Mouse (Mus musculus): Measurements from ENCODE around the gene P2rx2.

The P2rx2 gene

DNA sequence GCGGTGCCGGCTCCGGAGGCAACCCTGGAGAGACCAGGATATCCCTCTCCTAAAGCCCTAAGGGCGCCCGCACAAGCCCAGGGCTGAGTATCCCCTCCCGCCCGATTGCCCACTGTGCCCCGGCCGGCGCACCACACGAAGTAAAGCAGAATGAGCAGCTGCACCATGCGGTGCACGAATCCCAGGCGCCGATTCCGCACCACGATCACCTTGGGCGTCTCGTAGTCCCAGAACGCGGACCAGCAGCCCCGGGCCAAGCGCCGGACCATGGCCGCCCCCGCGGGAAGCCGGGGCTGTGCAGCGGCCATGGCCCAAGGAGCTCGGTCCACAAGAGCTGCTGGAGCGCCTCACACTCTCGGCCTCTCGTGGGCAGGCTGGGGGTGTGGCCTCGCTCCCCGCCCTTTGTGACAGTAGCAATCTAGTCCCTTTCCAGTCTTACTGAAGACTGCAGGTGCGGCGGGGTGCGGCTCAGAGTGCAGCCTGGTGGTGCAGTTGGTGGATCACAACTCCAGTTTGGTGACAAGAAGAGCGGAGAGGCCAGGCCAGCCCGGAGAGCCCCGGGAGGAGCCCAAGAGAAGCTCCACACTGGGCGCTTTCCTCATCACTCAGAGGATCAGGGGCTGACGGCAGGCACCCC, at the start of gene P2rx2:
P2rx2 (minus strand) TSS at position 565 of the 637 bp plus-strand sequence.
- DNase-seq (ENCODE audit: low read depth, low spot score): no peak

DNA sequence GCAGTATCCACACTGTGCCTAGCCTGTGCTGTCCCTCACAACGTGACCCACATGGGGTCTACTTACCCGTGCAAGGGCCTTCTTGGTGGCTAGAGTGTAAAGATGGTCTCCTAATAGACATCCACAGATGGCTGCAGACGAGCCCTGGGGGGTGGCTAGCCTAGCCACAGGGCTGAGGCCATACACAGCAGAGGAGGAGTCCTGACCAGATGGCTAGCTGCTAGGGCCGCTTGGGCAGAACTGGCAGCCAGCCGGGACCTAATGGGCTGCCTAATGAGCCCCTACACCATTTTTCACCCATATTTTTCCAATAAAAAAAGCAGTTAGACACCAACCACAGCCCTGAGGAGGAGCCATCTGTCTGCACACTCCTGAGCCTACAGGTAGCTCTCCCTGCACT, 49.7 kb upstream of the P2rx2 start:
- DNase-seq (ENCODE audit: low read depth, low spot score): no peak

DNA sequence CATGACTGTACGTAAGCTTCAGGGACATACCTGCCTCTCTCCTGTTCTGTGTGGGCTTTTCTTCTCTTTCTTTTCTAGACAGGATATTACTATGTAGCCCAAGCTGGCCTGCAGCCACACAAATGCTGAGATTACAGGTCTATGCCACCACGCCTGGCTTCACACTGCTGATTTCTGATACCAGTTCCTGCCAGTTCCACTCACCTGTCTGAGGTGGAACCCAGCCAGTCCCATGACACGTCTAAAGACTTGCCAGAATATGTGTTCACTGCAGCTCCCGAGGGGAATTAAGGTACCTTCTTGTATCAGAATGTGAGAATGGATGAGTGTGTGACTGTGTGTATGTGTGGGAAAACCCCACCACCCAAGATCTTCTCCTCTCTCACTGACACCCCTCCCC, 47.6 kb upstream of the P2rx2 start:
- DNase-seq (ENCODE audit: low read depth, low spot score): no peak

DNA sequence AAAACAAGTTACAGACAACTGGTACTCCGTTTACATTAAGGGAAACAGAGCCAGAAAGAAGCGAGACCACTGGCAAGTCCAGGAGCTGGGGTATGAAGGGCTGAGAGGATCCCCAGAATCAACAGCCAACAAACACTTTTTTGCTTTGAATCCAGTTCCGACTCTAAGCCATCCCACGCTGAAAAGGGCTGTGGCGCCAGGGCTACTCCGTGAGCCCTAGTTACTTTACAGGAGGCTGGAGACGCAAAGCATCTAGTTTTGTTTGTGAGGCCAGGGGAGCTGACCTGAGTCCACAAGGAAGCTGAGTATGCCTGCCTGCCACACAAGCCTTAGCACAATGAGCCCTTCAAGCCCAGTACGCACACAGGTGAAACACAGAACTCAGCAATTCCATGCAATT, 44.3 kb upstream of the P2rx2 start:
- DNase-seq (ENCODE audit: low read depth, low spot score): no peak

DNA sequence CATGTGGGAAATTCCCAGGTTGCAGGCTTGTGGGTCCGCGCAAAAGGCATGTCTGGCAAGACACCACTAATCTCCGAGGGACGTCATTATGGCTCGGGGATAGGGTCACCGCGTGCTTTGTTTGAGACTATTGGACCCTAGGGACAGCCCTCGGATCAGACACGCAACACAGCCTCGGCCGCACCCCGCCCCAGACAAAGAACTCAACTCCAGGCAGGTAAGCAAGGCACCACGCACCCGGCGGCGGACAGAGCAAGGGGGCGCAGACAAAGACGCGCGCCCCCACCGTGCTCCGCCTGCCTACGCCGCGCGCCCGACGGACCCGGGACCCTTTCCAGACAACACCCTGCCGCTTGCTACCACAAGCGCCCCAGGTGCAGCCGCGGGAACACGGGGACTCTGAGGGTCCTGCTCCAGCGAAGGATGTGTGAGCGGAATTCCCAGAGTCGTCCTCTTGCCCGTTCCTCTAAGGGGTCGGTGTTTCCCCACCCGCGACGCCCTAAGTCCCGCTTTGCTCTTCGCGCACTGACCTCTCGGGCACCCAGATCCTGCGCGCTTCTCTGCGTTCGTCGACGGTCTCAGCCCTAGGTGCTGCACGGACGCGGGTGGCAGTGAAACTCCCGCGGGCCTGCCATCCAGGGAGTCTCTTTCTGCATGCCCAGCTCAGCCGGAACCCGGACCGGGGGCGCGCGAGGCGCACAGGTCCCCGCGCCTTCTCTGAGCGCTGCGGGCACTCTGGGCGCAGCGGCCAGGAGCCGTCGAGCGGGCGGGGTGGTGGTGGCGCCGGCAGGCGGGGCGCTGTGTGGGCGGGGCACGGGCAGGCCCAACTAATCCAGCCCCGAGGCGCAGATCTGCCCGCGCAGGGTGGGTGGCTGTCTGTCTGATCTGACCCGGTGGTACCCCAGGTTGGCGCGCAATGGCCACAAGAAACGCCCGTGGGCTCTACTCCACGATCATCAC, 43.6 kb upstream of the P2rx2 start:
- DNase-seq (ENCODE audit: low read depth, low spot score): no peak

DNA sequence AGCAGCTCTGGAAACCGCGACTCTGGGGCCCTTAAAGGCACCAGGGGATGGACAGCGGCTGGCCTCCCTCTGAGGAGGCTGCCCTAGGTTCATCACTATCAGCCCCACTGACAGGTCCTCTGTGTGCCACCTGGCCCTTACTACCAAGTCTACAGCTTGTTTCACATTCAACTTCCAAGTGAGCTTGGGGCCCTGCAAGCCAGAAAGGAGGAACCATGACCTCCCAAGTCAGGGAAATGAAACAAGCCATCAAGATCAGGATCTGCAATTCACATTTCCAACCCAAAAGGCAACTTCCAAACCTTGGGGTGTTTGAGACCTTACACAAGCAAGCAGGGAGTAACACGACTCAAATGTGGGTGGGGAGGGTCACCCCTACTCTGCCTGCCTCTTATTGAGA, 42.3 kb upstream of the P2rx2 start:
- DNase-seq (ENCODE audit: low read depth, low spot score): no peak

DNA sequence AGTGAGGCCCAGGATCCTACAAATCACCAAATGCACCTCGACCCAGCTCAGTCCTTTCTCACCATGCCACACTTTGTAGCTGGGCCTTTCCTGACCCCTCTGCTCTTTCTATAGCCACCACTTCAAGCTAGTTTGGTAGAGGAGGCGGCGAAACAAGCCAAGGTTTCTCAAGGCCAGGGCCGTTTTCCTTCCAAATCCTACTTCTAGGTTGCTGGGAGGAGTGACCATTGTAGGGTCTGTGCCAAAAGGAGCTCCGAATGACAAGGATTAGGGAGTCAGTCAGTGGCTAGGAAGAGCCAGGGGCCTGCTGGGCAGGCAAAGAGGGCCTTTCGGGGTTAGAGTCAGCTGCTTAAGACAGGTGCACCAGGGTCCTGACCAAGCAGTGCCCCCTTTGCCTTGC, 41.5 kb upstream of the P2rx2 start:
- no peak for DNase-seq (ENCODE audit: low read depth, low spot score)

GRCm38 (mm10) chr5:110379823-110380222, 36.8 kb upstream of the P2rx2 start:
- no peak for DNase-seq (ENCODE audit: low read depth, low spot score)

- DNase-seq (ENCODE audit: low read depth, low spot score): no peak
Observed at GRCm38 (mm10) chr5:110379086-110379485, 36.1 kb upstream of the P2rx2 start.

DNA sequence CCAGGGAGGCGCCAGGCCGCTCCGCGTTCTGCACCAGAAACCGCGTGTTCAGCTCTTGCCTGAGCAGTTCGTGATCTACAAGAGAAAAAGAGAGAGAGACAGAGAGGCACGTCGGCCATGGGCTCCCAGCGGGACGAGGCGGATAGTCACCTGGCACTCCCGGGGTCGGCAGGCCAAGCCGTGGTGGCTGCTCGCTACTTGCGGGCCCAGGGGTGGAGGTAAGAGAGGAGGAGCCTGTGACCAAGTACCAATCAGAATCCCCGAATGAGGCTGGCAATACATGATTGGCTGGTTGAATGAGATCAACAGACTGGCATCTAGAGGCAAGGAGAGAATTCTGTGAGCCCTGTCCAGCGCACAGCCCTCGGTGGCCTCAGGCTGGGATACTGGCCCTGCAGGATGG, 35.2 kb upstream of the P2rx2 start:
- no peak for DNase-seq (ENCODE audit: low read depth, low spot score)

DNA sequence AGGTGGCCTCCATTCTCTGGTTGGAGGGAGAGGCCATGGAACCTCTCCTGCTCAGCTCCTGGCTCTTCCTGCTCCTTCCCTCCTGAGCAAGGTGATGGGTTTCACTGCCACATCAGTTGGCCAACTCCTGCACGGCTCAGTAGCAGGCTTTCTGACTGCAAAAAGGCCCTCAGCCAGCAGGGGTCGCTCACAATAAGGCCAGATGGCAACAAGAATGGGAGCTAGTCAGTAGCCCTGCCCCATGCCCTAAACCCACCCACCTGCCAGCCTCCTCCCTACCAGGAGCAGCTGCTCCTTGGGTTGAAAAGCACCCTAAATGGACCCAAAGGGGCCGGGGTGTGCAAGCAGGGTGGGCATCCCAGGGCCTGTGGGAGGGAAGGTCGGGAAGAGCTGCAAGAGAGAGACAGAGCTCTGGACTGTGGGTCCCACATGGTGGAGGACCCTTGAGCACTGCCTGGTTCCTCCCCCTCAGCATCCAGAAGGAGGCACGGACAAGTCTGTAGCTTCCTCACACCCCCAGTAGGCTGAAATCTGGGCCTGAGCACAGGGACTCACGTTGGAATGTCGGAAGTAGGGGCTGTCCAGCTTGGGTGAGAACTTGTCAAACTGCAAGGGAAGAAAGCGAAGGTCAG, 33.9 kb upstream of the P2rx2 start:
- peak; percentile 55 for DNase-seq (ENCODE audit: low read depth, low spot score)

DNA sequence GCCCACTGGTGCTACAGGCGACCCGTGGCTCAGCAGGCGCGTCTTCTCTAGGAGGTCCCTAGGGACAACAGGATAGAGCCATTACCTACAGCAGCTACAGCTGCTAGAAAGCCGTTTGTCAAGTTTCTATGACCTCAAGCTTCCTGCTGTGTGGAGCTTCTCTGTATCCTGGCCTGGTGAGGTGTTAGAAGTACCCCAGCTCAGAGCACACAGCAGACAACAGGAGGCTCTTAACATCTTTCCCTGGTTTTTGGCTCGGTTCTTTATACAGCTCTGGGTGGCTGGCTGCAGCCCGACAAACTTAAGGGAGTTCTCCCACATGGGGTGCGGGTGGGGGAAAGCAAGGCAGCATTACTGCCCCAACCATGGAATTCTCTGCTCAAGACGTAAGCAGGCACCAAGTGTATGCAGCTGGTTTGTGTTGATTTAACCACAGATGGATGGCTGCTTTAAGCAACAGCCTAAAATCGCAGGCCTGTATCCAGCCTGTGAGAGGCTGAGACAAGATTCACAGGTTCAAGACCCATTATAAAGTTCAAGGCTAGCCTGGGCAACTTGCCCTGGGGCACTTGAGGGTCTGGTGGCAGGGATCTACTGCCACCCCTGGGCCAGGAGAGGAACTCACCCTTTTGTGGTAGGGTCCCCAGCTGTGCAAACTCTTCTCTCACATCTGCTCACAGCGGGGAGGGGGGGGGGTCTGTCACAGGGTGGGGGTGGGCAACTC, 21.0 kb upstream of the P2rx2 start:
- DNase-seq (ENCODE audit: low read depth, low spot score): no peak

DNA sequence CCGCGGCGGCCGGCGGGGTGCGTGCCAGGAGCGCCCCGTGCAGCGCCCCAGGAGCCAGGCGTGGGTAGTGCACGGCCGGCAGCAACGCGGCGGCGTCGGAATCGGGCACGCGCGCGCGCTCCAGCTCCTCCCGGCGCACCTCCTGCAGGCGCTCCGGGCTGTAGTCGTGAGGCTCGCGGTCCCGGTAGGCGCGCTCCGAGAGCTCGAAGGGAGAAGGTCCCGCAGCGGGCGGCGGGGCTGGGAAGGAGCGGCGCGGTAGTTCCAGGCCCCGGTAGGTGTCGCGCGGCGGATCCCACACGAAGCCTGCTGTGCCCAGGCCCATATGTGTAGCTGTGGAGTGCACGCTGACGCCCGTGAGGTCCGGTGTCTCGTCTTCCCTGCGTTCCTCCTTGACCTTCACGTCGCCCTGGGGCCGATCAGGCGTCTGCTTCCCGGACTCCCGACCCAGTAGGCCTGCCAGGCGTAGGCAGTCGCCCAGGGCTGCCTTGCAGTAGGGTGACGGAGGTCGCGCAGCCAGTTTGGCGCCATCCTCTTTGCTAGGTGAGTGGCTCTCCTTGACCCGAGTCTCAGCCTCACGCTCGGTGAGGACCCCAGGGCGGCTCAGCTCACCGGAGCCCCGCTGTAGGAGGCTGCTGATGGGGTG, 20.3 kb upstream of the P2rx2 start:
- no peak for DNase-seq (ENCODE audit: low read depth, low spot score)

- DNase-seq (ENCODE audit: low read depth, low spot score): no peak
Observed at GRCm38 (mm10) chr5:110362813-110363178, 19.8 kb upstream of the P2rx2 start.

DNA sequence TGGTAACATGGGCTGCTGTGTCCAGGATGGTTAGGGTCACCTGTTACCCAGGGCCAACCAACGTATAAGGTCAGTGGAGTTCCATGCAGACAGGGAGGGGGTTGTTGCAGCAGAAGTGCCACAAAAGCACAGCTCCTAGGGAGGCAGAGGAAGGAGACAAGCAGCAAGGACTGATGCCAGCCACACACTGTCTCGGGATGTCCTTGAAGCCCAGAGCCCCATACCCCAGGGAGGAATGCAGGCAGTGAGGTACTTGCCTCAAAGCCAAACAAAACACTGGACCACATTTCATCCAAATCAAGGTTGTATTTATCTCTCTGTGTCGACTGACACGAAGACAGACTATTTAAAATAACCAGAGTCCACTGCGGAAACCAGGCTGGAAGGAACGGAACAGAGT, 18.5 kb upstream of the P2rx2 start:
- no peak for DNase-seq (ENCODE audit: low read depth, low spot score)

DNA sequence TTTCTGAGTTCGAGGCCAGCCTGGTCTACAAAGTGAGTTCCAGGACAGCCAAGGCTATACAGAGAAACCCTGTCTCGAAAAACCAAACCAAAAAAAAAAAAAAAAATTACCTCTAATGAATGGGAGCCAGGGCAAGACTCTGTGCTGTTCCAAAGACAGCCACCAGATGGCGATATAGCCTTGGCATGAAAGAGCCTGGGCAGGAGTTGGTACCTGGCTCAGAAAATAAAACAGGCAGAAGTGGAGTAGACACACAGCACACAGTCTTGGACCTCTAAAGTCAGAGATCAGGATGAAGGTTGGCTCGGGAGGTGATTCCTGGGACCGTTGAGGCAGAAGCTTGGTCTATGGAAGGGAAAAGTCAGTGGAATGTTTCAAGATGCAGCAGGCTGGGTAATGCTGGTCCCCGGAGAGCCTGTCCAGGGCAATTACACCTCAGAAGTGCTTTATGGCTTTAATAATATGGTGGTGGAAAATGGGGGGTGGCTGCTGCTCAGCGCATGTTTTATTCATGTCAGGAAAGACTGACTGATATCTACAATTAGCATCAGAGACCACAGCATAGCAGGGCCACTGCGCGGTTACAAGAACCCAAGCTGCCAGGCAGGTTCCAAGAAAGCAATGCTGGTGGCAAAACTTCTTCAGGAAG, 14.6 kb upstream of the P2rx2 start:
- DNase-seq (ENCODE audit: low read depth, low spot score): peak; percentile 93

GRCm38 (mm10) chr5:110354716-110355115, 11.7 kb upstream of the P2rx2 start:
- peak; percentile 68 for DNase-seq (ENCODE audit: low read depth, low spot score)

DNA sequence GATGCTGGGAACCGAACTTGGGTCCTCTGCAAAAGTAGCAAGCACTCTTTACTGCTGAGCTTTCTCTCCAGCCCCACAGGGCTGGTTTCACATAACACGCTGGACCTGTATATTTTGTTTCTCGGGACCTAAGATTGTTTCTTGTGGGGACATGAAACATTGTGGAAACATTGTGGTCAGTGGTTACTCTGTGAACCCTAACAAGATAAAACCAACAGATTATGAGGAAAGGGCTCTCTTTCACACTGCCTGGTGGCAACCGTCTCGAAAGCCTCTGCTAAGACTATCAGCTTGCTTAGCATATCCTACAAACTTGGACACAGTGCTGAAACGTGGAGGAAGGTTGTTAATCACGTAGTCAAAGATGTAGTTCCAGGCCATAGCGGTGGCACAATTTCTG, 4.0 kb upstream of the P2rx2 start:
- DNase-seq (ENCODE audit: low read depth, low spot score): no peak

GRCm38 (mm10) chr5:110345553-110345952, 2.5 kb upstream of the P2rx2 start:
- DNase-seq (ENCODE audit: low read depth, low spot score): no peak

- DNase-seq (ENCODE audit: low read depth, low spot score): no peak
Observed at GRCm38 (mm10) chr5:110344524-110344923, 1.5 kb upstream of the P2rx2 start, which contains the start of gene Lrcol1. Lrcol1 (plus strand) TSS chr5:110344730.

DNA sequence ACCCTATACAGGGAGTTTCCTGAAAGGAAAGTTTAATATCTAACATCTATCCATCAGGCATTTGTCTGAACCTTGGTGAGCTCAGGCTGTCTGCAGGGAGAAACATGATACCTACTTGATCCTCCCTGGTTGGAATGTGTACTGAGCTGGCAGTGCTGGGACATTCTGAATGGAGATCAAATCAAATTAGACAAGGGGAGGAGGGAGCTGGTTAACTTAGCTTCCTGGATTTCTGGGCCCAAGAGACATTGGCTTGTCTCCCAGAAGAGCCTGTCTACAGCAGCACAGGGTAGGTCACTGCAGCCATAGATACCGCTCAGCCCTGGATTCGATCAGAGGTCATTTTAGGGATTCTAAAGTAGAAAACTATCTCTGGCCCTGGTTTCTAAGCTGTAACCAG, 4.2 kb downstream of the P2rx2 start:
- DNase-seq (ENCODE audit: low read depth, low spot score): peak; percentile 90
